Mouse (Mus musculus) forebrain, embryonic 14.5 days (tissue): ENCODE measurements at regions not wholly inside any gene's neighbourhood (a gene's known extent, or its start where the extent isn't known, plus 50 kb on each side); places are given as distances from the start of the nearest gene placed in this dataset.
"Not testable (repeated sequence)": the region's sequence is repeated elsewhere in the genome, so short reads cannot be mapped to it uniquely, and the experiment has no call there.

ENCODE experiments used
- ATAC-seq: fragments of 200-750 bp; cut with Nextera tagmentation; 2 replicates; pipeline ENCODE4 v1.8.0; 2017; ENCODE audit warnings: mild to moderate bottlenecking, moderate library complexity
- DNase-seq: peaks from one replicate; pipeline ENCODE4 v3.0.0-alpha.2; 2015; ENCODE audit warnings: low spot score
- H3K27ac ChIP-seq: fragments of 300-500 bp; sonication (generic); 2 replicates; pipeline ENCODE4 v1.5.1; 2014; ENCODE audit warnings: low read depth, mild to moderate bottlenecking, control low read depth, low read length, moderate library complexity
- H3K27me3 ChIP-seq: fragments of 300-500 bp; sonication (generic); replicated peaks from 2 replicates; pipeline ENCODE4 v1.6.1; 2014; ENCODE audit warnings: low read length, control low read depth, mixed read lengths; ENCODE audit not compliant: control insufficient read depth, insufficient read depth
- H3K36me3 ChIP-seq: fragments of 300-500 bp; sonication (generic); 2 replicates; pipeline ENCODE4 v1.6.1; 2014; ENCODE audit warnings: low read length, control low read depth; ENCODE audit not compliant: control insufficient read depth, insufficient read depth
- H3K4me1 ChIP-seq: fragments of 300-500 bp; sonication (generic); 2 replicates; pipeline ENCODE4 v1.6.1; 2014; ENCODE audit warnings: antibody characterized with exemption, low read length, control low read depth; ENCODE audit not compliant: control insufficient read depth, insufficient read depth
- H3K4me2 ChIP-seq: fragments of 300-500 bp; sonication (generic); 2 replicates; pipeline ENCODE4 v1.6.1; 2014; ENCODE audit warnings: mild to moderate bottlenecking, control low read depth, low read length
- H3K4me3 ChIP-seq: fragments of 300-500 bp; sonication (generic); 2 replicates; pipeline ENCODE4 v1.5.1; 2014; ENCODE audit warnings: low read depth, low read length, control low read depth
- H3K9ac ChIP-seq: fragments of 300-500 bp; sonication (generic); 2 replicates; pipeline ENCODE4 v1.6.1; 2014; ENCODE audit warnings: mild to moderate bottlenecking, low read length, control low read depth, moderate library complexity
- H3K9me3 ChIP-seq: fragments of 300-500 bp; sonication (generic); replicated peaks from 2 replicates; pipeline ENCODE4 v1.6.1; 2016; ENCODE audit warnings: low read length, control low read depth, mixed read lengths; ENCODE audit not compliant: control insufficient read depth
- WGBS: fragments of 180-500 bp; shearing (Covaris S2); extraction: QIAGEN DNeasy Blood & Tissue Kit; methylation state at CpG from one replicate; pipeline ENCODE4 v1.1.7; 2014; 5-methylcytosine and 5-hydroxymethylcytosine counted together

GRCm38 (mm10) chr11:91213104-91213503, 364.3 kb downstream of the Kif2b start:
- no peak for DNase-seq
- Histone ChIP-seq H3K4me2 (no peak overlapping the region), H3K9ac (no peak overlapping the region), H3K27ac (no peak overlapping the region), H3K9me3 (no peaks in the 10 kb centered on the region), H3K4me1 (no peaks in the 10 kb centered on the region), H3K4me3 (no peak overlapping the region), H3K36me3 (no peaks in the 10 kb centered on the region), H3K27me3 (no peaks in the 10 kb centered on the region)
- WGBS, result 55% methylated on average over 2 of the region's 2 CpGs
- ATAC-seq, result no peak

- no peak for ATAC-seq
- WGBS, result 29% methylated on average over 7 of the region's 7 CpGs
Measured at GRCm38 (mm10) chr11:91206470-91206869, 370.9 kb downstream of the Kif2b start.

GRCm38 (mm10) chr11:91204416-91204815, 372.9 kb downstream of the Kif2b start:
- Histone ChIP-seq H3K4me1 (no peaks in the 10 kb centered on the region), H3K36me3 (no peaks in the 10 kb centered on the region), H3K27ac (no peak overlapping the region), H3K4me2 (no peak overlapping the region), H3K4me3 (no peak overlapping the region), H3K27me3 (no peaks in the 10 kb centered on the region), H3K9ac (no peak overlapping the region), H3K9me3 (no peaks in the 10 kb centered on the region)
- WGBS, result 69% methylated on average over 7 of the region's 7 CpGs
- ATAC-seq, result no peak
- DNase-seq, result no peak

More at GRCm38 (mm10) chr11:91206470-91206869, 370.9 kb downstream of the Kif2b start:
- no peaks in the 10 kb centered on the region for H3K4me1 ChIP-seq
- H3K9ac ChIP-seq, result no peak overlapping the region
- no peak for DNase-seq
- H3K4me2 ChIP-seq, result no peak overlapping the region
- no peaks in the 10 kb centered on the region for H3K27me3 ChIP-seq
- no peaks in the 10 kb centered on the region for H3K9me3 ChIP-seq
- no peak overlapping the region for H3K4me3 ChIP-seq
- H3K27ac ChIP-seq, result no peak overlapping the region
- H3K36me3 ChIP-seq, result no peaks in the 10 kb centered on the region

GRCm38 (mm10) chr11:91196841-91197240, 380.5 kb downstream of the Kif2b start:
- DNase-seq, result no peak
- Histone ChIP-seq H3K4me1 (no peaks in the 10 kb centered on the region), H3K27me3 (no peaks in the 10 kb centered on the region), H3K9me3 (no peaks in the 10 kb centered on the region), H3K36me3 (no peaks in the 10 kb centered on the region), H3K9ac (no peak overlapping the region), H3K4me3 (no peak overlapping the region), H3K4me2 (no peak overlapping the region), H3K27ac (no peak overlapping the region)
- no peak for ATAC-seq
- WGBS, result 9% methylated on average over 4 of the region's 4 CpGs

- no peak overlapping the region for H3K27ac ChIP-seq
- WGBS, result 21% methylated on average over 6 of the region's 6 CpGs
Measured at GRCm38 (mm10) chr11:91196351-91196750, 381.0 kb downstream of the Kif2b start.

GRCm38 (mm10) chr11:91167336-91167735, 410.0 kb downstream of the Kif2b start:
- WGBS, result 91% methylated on average over 2 of the region's 2 CpGs
- H3K4me1 ChIP-seq, ATAC-seq, DNase-seq, H3K9me3 ChIP-seq, H3K36me3 ChIP-seq, H3K9ac ChIP-seq, H3K4me3 ChIP-seq, H3K27ac ChIP-seq, H3K27me3 ChIP-seq, H3K4me2 ChIP-seq: not testable (repeated sequence)

More at GRCm38 (mm10) chr11:91196351-91196750, 381.0 kb downstream of the Kif2b start:
- no peak for DNase-seq
- Histone ChIP-seq H3K4me1 (no peaks in the 10 kb centered on the region), H3K9ac (no peak overlapping the region), H3K36me3 (no peaks in the 10 kb centered on the region), H3K4me3 (no peak overlapping the region), H3K27me3 (no peaks in the 10 kb centered on the region), H3K4me2 (no peak overlapping the region), H3K9me3 (no peaks in the 10 kb centered on the region)
- no peak for ATAC-seq

GRCm38 (mm10) chr11:91133753-91134270, 443.5 kb downstream of the Kif2b start:
- Histone ChIP-seq H3K9me3 (no peaks in the 10 kb centered on the region), H3K9ac (no peak overlapping the region), H3K4me2 (no peak overlapping the region), H3K36me3 (no peaks in the 10 kb centered on the region), H3K4me3 (no peak overlapping the region), H3K4me1 (no peaks in the 10 kb centered on the region; the same call in 1 of the 2 replicates), H3K27ac (no peak overlapping the region), H3K27me3 (no peaks in the 10 kb centered on the region)
- peak; percentile 27 for DNase-seq
- 63% methylated on average over 9 of the region's 9 CpGs for WGBS
- no peak for ATAC-seq

- Histone ChIP-seq H3K36me3 (no peaks in the 10 kb centered on the region), H3K27ac (no peak overlapping the region)
- WGBS, result 49% methylated on average over 7 of the region's 7 CpGs
Measured at GRCm38 (mm10) chr11:91132771-91133380, 444.5 kb downstream of the Kif2b start.

GRCm38 (mm10) chr11:91131960-91132359, 443.8 kb upstream of the Tom1l1 start:
- ATAC-seq (no peak), DNase-seq (no peak)
- WGBS, result 35% methylated on average over 6 of the region's 6 CpGs
- H3K4me2 ChIP-seq, result no peak overlapping the region
- no peaks in the 10 kb centered on the region for H3K36me3 ChIP-seq
- H3K27me3 ChIP-seq, result no peaks in the 10 kb centered on the region
- no peak overlapping the region for H3K9ac ChIP-seq
- H3K4me1 ChIP-seq, result no peaks in the 10 kb centered on the region; the same call in 1 of the 2 replicates
- no peak overlapping the region for H3K4me3 ChIP-seq
- no peak overlapping the region for H3K27ac ChIP-seq
- no peaks in the 10 kb centered on the region for H3K9me3 ChIP-seq

More at GRCm38 (mm10) chr11:91132771-91133380, 444.5 kb downstream of the Kif2b start:
- ATAC-seq, result no peak
- H3K9me3 ChIP-seq, result no peaks in the 10 kb centered on the region
- peak; percentile 60 for DNase-seq
- no peak overlapping the region for H3K4me2 ChIP-seq
- H3K27me3 ChIP-seq, result no peaks in the 10 kb centered on the region
- no peak overlapping the region for H3K4me3 ChIP-seq
- no peaks in the 10 kb centered on the region; the same call in 1 of the 2 replicates for H3K4me1 ChIP-seq
- H3K9ac ChIP-seq, result no peak overlapping the region
